Mouse (Mus musculus) testis, adult 2 months (tissue): Measurements from ENCODE around the gene H1f0. TPM values are rescaled to one million over a fixed set of nuclear protein-coding genes. Genes with fewer than 3 reads are reported as not detected.
A peak's percentile ranks its signal among the peaks of the same experiment; 100 is the strongest.

Experiments
- H3K27ac ChIP-seq: fragments of 200-500 bp; 2 replicates; pipeline ENCODE4 v1.5.1; 2012; ENCODE audit warnings: low read depth, low read length; ENCODE audit not compliant: control insufficient read depth, insufficient read depth
- H3K27me3 ChIP-seq: fragments of 200-500 bp; 2 replicates; pipeline ENCODE4 v1.6.1; 2012; ENCODE audit warnings: mild to moderate bottlenecking, low read length, moderate library complexity; ENCODE audit not compliant: control insufficient read depth, insufficient read depth
- H3K36me3 ChIP-seq: fragments of 200-500 bp; 2 replicates; pipeline ENCODE4 v1.6.1; 2012; ENCODE audit warnings: mild to moderate bottlenecking, low read length; ENCODE audit not compliant: control insufficient read depth, insufficient read depth
- H3K4me1 ChIP-seq: fragments of 200-500 bp; 2 replicates; pipeline ENCODE4 v1.6.1; 2012; ENCODE audit warnings: low read length; ENCODE audit not compliant: control insufficient read depth, insufficient read depth
- H3K4me3 ChIP-seq: fragments of 200-500 bp; 2 replicates; pipeline ENCODE4 v1.5.1; 2012; ENCODE audit warnings: low read depth, mild to moderate bottlenecking, low read length, moderate library complexity, mixed read lengths; ENCODE audit not compliant: control insufficient read depth
- CTCF ChIP-seq: fragments of 200-500 bp; IDR thresholded peaks from 2 replicates; pipeline ENCODE4 v1.5.1; 2012; ENCODE audit warnings: low read depth, mild to moderate bottlenecking, inconsistent platforms, low read length, moderate library complexity; ENCODE audit not compliant: control insufficient read depth, insufficient read depth, insufficient replicate concordance
- POLR2A ChIP-seq: fragments of 200-500 bp; IDR thresholded peaks from 2 replicates; pipeline ENCODE4 v1.6.1; 2012; ENCODE audit warnings: low read depth, mild to moderate bottlenecking, inconsistent platforms, low read length, moderate library complexity; ENCODE audit not compliant: control insufficient read depth
- polyA plus RNA-seq: library from polyadenylated mRNA; depleted of rRNA; stranded (reverse); fragments of >200 nt; gene quantifications from 2 replicates; pipeline ENCODE4 v1.2.3, GENCODE M21; 2012; rRNA removed

The H1f0 gene
- polyA plus RNA-seq, 1 experiment = 9.7 TPM

DNA sequence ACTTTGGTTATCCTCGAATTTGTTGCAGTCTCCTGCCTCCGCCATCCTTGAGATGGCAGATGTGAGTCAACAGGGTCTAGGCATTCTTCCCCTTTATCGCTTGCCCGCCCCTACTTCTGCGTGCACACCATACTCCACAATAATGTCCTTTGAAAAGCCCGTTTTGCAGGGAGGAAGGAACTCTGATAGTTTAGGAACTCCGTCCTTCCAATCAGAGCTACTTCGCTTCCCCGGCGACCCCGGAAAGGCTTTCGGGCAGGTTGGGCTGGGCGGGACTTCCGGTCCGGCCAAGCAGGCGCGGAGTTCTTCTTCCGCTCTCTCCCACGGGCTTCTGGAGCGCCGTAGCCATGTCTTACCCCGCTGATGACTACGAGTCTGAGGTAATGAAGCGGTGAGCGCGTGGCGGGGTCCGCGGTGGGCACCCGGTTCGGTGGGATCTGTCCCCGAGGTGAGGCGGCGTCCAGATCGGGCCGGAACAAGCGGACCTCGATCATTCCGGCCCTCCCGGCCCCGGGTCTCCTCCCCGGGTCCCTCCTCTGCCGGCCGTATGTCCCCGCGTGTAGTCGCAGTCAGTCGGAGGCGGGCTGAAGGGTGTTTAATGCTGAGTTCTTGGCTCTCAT is 46.8 kb downstream of the H1f0 start, which contains the start of gene Eif3l:
Eif3l (plus strand) TSS at position 267 of the 620 bp plus-strand sequence.
- Histone ChIP-seq H3K27ac (peak within 1 kb of the TSS; percentile 84), H3K27me3 (no peaks in the 10 kb centered on the region), H3K4me3 (peak within 1 kb of the TSS; percentile 99), H3K36me3 (peaks cover 3% of the 10 kb centered on the region), H3K4me1 (peaks cover 7% of the 10 kb centered on the region)
- no peak for TF ChIP-seq CTCF
- peak; percentile 62 for TF ChIP-seq POLR2A

- Histone ChIP-seq H3K27me3 (no peaks in the 10 kb centered on the region), H3K36me3 (peaks cover 3% of the 10 kb centered on the region), H3K27ac (peak overlapping the region; percentile 84), H3K4me3 (peak overlapping the region; percentile 99), H3K4me1 (peaks cover 7% of the 10 kb centered on the region)
- TF ChIP-seq POLR2A (no peak), CTCF (no peak)
Measured at GRCm38 (mm10) chr15:79075658-79076365, 47.6 kb downstream of the H1f0 start.

- no peak overlapping the region for H3K27ac ChIP-seq
- no peaks in the 10 kb centered on the region for H3K27me3 ChIP-seq
- H3K4me1 ChIP-seq = peaks cover 4% of the 10 kb centered on the region
- H3K4me3 ChIP-seq = no peak overlapping the region
- H3K36me3 ChIP-seq = peaks cover 3% of the 10 kb centered on the region
- TF ChIP-seq CTCF = no peak
- no peak for TF ChIP-seq POLR2A
Measured at GRCm38 (mm10) chr15:79079567-79079966, 51.3 kb downstream of the H1f0 start.

Other genes starting within 250 kb of the H1f0 start
- 5.0 and 5.9 TPM in 2 replicates for gene Card10, start 225.4 kb upstream of the H1f0 start, polyA plus RNA-seq
- 2.5 and 2.9 TPM in 2 replicates for gene Cdc42ep1, start 185.8 kb upstream of the H1f0 start, polyA plus RNA-seq
- 2.2 and 2.8 TPM in 2 replicates for gene Lgals2, start 172.9 kb upstream of the H1f0 start, polyA plus RNA-seq
- gene Gga1, start 151.3 kb upstream of the H1f0 start, polyA plus RNA-seq = 69.9 and 82.1 TPM in 2 replicates
- gene Gm49510, start 128.8 kb upstream of the H1f0 start, polyA plus RNA-seq = not detected in 2 replicates
- 3.3 and 3.5 TPM in 2 replicates for gene Sh3bp1, start 128.7 kb upstream of the H1f0 start, polyA plus RNA-seq
- gene Pdxp, start 114.5 kb upstream of the H1f0 start, polyA plus RNA-seq = 3.6 and 3.8 TPM in 2 replicates
- gene Lgals1, start 101.7 kb upstream of the H1f0 start, polyA plus RNA-seq = 92.0 and 106 TPM in 2 replicates
- 40.7 and 44.6 TPM in 2 replicates for gene Nol12, start 93.5 kb upstream of the H1f0 start, polyA plus RNA-seq
- gene Triobp, start 80.7 kb upstream of the H1f0 start, polyA plus RNA-seq = 19.4 and 22.6 TPM in 2 replicates
- not detected in 2 replicates for gene Galr3, start 13.4 kb downstream of the H1f0 start, polyA plus RNA-seq
- gene Ankrd54, start 34.4 kb downstream of the H1f0 start, polyA plus RNA-seq = 292 and 336 TPM in 2 replicates
- gene Eif3l, start 46.7 kb downstream of the H1f0 start, polyA plus RNA-seq = 110 and 117 TPM in 2 replicates
- gene Micall1, start 80.4 kb downstream of the H1f0 start, polyA plus RNA-seq = 75.8 and 85.0 TPM in 2 replicates
- gene Polr2f, start 112.6 kb downstream of the H1f0 start, polyA plus RNA-seq = 41.1 and 42.2 TPM in 2 replicates
- 115 and 133 TPM in 2 replicates for gene 1700088E04Rik, start 112.8 kb downstream of the H1f0 start, polyA plus RNA-seq
- gene Sox10, start 136.8 kb downstream of the H1f0 start, polyA plus RNA-seq = 1.5 and 1.6 TPM in 2 replicates
- 76.8 and 78.4 TPM in 2 replicates for gene Pick1, start 200.7 kb downstream of the H1f0 start, polyA plus RNA-seq
- gene Gm49486, start 200.9 kb downstream of the H1f0 start, polyA plus RNA-seq = 0.10 and 0.28 TPM in 2 replicates
- gene Slc16a8, start 226.3 kb downstream of the H1f0 start, polyA plus RNA-seq = not detected in 2 replicates